Mouse (Mus musculus): Measurements from ENCODE around the gene Dnajc12. TPM values are rescaled to one million over a fixed set of nuclear protein-coding genes. Genes with fewer than 3 reads are reported as not detected.

Dnajc12 gene
- polyA plus RNA-seq, 1 experiment from 2014 or later = 19.6 TPM

DNA sequence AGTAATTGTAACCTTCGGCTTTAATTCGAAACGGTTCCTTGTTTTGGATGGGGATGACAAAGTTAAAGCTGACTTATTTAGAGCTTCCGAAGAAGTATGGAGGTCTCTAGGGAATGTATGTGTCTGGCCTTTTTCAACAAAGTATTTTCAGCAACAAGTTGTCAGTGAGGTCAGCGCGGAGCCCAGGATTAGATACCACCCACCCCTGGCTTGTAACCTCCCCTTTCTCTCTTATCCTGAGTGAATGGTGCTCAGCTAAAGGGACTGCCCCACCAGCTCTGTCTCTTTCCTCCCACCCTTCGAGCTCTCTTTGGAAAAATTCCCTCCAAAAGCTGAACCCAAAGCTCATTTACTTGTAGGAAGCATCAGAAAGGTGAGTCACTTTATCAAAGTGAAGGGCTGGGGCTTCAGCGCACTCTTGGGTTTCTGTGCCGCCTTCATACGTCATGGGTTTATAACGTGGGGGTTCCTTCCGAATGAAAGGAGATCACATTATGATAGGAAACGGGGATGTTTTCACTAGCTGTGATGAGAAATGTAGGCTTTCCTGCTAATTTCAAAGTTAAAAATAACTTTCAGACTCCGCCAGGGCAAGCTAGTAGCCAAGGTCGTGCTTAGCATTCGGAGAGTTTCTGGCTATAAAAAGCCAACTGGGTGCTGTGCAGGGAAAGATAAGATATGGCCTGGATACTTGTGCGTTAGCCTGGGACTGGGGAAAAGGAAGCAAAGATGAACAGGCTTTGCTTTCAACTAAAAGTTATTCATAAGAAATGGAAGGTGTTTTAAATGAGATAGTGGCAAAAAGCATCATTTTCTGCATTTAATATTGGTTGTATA, 75.3 kb downstream of the Dnajc12 start:
- WGBS = 87% methylated on average over 17 of the region's 17 CpGs
- ATAC-seq (ENCODE audit: low FRiP score) = no peak
- H3K4me1 ChIP-seq (replicated peaks; ENCODE audit: control insufficient read depth, insufficient read depth, low read length) = no peaks in the 10 kb centered on the region

More for the DNA sequence above, 75.3 kb downstream of the Dnajc12 start:
- no peak overlapping the region for H3K4me3 ChIP-seq (ENCODE audit: low read depth, low read length)
- H3K4me2 ChIP-seq (replicated peaks; ENCODE audit: low read depth, low read length) = no peak overlapping the region
- no peaks in the 10 kb centered on the region for H3K27me3 ChIP-seq (ENCODE audit: control insufficient read depth, insufficient read depth, low read length)
- H3K9ac ChIP-seq (ENCODE audit: low read depth, low read length) = no peak overlapping the region
- no peak overlapping the region for H3K27ac ChIP-seq (ENCODE audit: low read depth, low read length)
- no peaks in the 10 kb centered on the region for H3K9me3 ChIP-seq (ENCODE audit: control insufficient read depth, low read length)
- no peaks in the 10 kb centered on the region for H3K36me3 ChIP-seq (ENCODE audit: control insufficient read depth, insufficient read depth, low read length)
- no peak for DNase-seq (ENCODE audit: low spot score)

Other genes starting within 250 kb of the Dnajc12 start
- 0.09 and 0.10 TPM in 2 replicates for gene Mypn, start 178.5 kb upstream of the Dnajc12 start, polyA plus RNA-seq (2014; fragmentation: Nextera tagmentation; extraction: Ambion mirVana)
- gene Herc4, start 138.6 kb upstream of the Dnajc12 start, polyA plus RNA-seq (2014; fragmentation: Nextera tagmentation; extraction: Ambion mirVana) = 49.3 and 50.3 TPM in 2 replicates
- 8.4 and 11.2 TPM in 2 replicates for gene Sirt1, start 739 bp upstream of the Dnajc12 start, polyA plus RNA-seq (2014; fragmentation: Nextera tagmentation; extraction: Ambion mirVana)
- 0.63 TPM in 1 of 2 replicates, not detected in the other for gene Gm7075, start 39.3 kb downstream of the Dnajc12 start, polyA plus RNA-seq (2014; fragmentation: Nextera tagmentation; extraction: Ambion mirVana)
- 0.42 TPM in 1 of 2 replicates, not detected in the other for gene Ctnna3, start 47.7 kb downstream of the Dnajc12 start, polyA plus RNA-seq (2014; fragmentation: Nextera tagmentation; extraction: Ambion mirVana)